Mouse (Mus musculus): ENCODE data around the gene Sec16a.

Sec16a gene

GRCm38 (mm10) chr2:26441261-26441660 lies 3.8 kb downstream of the Sec16a start:
- no peak for DNase-seq (ENCODE audit: low read depth)

DNA sequence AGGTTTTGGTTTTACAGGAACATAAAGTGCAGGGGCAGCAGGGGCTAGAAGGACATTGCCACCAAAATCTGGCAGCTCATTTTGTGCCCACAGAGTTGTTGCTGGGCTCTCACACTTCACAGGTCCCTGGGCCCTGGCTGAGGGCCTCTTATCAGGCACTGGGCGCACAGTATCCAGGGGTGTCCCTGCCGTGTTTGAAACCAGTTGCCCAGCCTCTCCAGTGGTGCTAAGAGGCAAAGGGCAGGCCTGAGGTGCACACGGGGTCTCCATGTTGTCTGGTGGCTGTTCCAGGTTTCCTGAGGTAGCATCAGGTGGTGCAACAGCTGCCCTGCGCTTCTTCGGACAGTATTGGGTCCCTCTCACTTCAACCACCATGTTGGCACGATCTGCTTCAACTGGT lies 5.3 kb downstream of the Sec16a start:
- DNase-seq (ENCODE audit: low read depth), result no peak

GRCm38 (mm10) chr2:26438373-26438772 lies 6.6 kb downstream of the Sec16a start:
- DNase-seq (ENCODE audit: low read depth), result no peak

DNA sequence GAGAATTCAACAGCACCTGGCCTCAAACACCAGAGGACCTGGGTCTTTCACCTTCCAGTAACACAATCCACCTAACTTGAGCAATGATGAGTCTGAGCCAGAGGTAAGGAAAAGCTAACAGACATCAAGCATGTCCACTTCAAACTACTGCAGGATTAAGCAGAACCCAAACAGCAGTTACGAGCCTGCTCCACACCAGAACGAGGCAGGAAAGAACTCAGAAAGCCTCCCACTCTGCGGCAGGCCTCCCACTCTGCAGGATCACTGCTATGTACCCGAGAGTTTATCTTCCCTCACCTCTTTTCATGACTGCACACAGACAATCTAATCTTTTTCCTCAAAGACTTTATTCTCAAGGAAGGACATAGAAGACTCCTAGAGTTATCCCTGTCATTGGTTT lies 7.8 kb downstream of the Sec16a start:
- DNase-seq (ENCODE audit: low read depth), result no peak

DNA sequence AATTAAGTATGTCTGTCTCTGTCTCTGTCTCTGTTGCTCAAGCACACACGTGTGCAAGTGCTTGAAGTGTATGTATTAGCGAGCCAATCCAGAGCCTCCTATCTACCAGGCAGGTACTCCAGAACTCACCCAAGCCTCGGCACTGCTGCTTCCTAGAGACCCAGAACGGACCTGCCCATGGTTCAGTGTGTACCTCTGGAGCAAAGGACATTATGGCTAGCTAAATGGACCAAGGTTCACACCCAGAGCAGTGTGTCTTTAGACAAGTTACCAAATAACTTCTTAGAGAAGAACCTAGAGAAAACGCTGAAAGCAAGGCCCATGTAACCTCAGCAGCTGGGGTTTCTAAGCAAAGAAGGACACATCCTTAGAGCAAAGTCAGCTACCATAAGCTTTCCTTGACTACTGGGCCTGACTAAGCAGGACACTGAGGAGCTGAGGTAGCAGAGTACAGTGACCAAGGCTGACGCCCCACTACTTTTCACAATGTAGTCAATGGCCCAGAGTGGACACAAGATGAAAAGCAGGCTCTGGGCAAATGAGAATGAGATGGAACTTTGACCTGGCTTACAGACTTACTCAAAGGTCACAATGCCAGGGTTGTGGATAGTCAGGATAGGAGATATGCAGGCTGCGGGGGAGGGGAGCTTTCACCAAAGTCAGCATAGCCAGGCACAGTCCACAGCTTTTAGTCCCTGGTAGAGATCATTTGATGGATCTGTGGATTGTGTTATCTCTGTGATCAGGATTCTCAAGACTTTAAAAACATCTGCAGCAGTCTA lies 10.0 kb downstream of the Sec16a start:
- no peak for DNase-seq (ENCODE audit: low read depth)

- DNase-seq (ENCODE audit: low read depth), result no peak
These were observed 15.2 kb downstream of the Sec16a start for GRCm38 (mm10) chr2:26429851-26430250.

- DNase-seq (ENCODE audit: low read depth), result no peak
These were observed 20.5 kb downstream of the Sec16a start for GRCm38 (mm10) chr2:26424541-26424940.

DNA sequence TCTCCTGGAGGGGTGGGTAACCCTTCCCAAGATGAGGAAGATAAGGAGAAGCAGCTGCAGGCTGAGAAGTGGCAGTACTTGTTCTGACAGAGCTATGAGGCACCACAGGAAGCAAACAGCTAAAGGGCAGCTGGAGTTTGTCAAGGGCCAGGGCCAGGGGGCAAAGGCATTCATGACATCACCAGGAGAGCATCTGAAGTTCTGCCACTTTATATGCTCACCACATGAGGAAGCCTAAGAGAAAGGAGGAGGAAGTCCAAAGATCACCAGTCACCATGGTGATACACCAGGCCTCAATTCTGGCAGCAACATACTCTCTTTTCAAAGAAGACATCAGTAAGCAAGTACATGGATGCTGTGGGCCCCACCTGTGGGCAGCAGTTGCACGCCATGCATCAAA lies 21.9 kb downstream of the Sec16a start:
- no peak for DNase-seq (ENCODE audit: low read depth)

GRCm38 (mm10) chr2:26421969-26422368 lies 23.0 kb downstream of the Sec16a start:
- no peak for DNase-seq (ENCODE audit: low read depth)

DNA sequence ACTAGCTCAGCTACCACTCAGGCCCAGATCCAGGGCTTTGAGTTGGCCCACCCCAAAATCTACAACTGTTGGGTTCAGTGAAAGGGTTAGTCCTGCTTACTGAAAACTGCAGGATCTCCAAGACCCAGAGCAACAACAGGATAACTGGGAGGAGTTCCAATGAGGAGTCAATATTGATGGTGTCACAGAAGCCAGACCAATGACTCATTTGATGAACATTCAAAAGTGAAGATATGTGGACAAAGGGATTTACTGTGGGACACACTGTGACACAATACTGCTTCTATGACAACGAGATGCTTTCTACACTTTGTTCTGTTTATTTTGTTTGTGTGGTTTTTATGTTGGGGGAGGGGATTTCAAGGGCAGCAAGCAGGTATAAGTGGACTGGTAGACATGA lies 26.9 kb downstream of the Sec16a start:
- DNase-seq (ENCODE audit: low read depth), result peak; percentile 67

DNA sequence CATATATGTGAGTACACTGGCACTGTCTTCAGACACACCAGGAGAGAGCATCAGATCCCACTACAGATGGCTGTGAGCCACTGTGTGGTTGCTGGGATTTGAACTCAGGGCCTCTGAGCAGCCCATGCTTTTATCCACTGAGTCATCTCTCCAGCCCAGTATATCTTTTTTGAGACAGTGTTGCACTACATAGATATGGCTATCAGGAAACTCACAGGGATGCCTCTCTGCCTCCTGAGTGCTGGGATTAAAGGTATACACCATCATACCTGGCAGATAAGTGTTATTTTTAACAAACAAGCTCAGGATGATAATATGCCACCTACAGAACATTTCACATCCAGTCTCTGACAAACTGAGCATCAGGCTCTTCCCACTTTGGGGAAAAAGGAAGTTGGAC lies 27.9 kb downstream of the Sec16a start:
- DNase-seq (ENCODE audit: low read depth), result no peak

GRCm38 (mm10) chr2:26410931-26411411 lies 34.0 kb downstream of the Sec16a start:
- DNase-seq (ENCODE audit: low read depth), result peak; percentile 79

GRCm38 (mm10) chr2:26410091-26410490 lies 34.9 kb downstream of the Sec16a start:
- DNase-seq (ENCODE audit: low read depth), result no peak

DNA sequence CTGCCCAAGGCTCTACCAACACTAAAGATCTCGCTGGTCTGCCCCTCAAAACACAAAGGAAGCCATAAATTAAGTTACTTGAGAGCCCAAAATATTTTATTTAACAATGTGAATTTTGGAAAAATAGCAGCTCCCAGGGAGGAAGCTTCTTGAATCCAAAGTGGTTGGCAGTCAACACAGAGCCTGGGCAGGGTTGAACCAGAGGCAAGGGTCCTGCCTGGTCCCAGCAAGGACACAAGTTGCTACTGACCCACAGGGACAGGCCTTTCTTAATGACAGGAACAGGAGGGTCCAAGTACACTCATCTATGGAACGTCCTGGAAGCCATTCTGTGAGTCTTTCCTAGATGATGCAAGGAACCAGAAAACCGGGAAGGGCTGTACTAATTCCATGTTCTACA lies 35.7 kb downstream of the Sec16a start:
- no peak for DNase-seq (ENCODE audit: low read depth)

DNA sequence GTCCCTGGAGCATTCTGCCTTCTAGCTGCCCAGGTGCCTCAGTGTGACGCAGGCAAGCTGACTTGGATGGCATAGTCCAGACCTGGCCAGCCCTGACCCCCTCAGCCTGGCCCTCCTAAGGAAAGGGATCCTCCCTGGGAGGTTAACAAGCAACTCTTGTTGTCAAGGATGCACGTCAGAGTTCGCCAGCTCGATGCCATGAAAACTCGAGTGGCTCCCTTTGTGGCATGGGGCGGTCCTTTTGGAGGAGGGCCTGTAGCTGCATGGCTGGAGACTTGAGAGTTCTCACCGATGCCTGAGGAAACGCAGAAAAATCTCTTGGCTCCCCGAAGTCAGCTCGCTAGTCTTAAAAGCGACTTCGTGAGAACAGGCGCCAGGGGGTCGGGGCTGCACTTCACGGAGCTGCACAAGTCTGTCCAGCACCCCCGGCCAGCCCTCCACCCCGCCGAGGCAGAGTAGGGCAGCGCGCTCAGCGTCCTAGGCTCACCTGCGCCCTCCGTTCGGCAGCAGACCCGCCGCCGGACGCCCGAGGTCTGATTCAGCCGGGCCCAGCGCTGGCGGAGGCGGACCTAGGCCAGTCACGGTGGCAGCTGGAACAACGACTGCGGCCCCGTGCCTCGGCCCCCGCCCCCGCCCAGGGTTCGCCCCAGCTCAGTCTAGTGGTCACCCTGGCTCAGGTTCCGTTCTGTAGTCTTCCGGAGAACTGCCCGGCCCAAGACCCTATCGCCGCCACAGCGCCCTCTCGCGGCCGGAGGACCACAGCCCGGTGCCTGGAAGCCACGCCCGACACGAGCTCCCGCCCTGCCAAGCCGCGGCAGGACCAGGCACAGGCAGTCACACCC lies 36.3 kb downstream of the Sec16a start, which contains the start of gene Inpp5e:
Inpp5e (minus strand) TSS at position 689 of the 842 bp plus-strand sequence.
- peak; percentile 97 for DNase-seq (ENCODE audit: low read depth)

- no peak for DNase-seq (ENCODE audit: low read depth)
These were observed 41.7 kb downstream of the Sec16a start for GRCm38 (mm10) chr2:26403306-26403705.

DNA sequence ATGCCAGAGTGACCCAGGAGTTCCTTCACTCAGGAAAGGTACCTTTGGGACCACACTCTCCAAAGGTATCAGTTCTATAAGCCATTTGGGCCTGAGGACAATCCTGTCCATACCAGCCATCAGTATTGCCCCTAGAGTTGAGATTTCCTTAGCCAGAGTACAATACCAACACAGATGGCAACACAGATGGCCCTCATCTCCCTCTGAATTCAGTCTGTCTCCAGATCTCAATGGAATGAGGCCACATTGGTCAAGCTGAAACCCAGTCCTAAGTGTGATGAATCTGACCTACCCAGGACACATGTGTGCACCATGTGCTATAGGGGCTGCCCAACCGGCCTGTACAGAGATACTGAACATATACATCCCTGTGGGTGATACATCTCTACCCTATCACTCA lies 42.8 kb downstream of the Sec16a start:
- DNase-seq (ENCODE audit: low read depth), result no peak

- DNase-seq (ENCODE audit: low read depth), result no peak
These were observed 44.0 kb downstream of the Sec16a start for GRCm38 (mm10) chr2:26401023-26401422.

DNA sequence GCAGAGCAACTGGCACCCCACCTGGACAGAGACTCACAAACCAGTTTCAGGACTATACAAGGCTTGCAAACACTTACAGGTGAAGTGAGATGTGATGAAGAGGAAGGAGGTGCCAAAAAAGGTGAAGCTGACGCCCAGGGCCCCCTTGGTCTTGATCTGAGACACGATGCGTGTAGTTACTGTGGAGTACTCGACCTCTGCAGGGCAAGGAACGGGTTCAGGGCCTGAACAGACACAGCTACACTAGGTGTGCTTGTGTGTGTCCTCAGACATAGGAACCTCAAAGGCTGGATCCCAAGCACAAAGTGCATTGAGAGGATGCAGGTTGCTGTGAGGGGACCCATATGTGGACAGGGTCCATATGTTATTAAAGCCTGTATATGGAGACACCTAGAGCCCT lies 44.7 kb downstream of the Sec16a start:
- DNase-seq (ENCODE audit: low read depth), result no peak

DNA sequence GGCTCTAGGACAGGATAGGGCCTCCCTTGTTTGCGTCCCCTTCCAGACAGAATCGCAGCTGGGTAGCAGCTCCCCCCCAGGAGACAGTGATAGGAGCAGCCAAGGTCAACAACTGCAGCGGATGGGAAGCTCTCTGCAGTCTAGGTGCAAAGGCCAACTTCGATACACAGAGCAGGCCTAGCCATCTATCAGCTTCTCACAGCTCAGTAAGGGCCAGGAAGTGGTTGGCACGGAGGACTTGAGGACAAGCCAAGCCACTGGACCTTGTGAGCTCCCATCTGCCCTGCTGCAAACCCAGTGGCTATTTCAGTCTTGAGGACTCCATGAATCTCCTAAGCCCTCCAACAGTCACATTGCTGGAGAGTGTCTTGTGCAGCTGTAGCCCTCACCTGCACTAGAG lies 45.4 kb downstream of the Sec16a start:
- DNase-seq (ENCODE audit: low read depth), result no peak

GRCm38 (mm10) chr2:26398978-26399377 lies 46.0 kb downstream of the Sec16a start:
- no peak for DNase-seq (ENCODE audit: low read depth)

DNA sequence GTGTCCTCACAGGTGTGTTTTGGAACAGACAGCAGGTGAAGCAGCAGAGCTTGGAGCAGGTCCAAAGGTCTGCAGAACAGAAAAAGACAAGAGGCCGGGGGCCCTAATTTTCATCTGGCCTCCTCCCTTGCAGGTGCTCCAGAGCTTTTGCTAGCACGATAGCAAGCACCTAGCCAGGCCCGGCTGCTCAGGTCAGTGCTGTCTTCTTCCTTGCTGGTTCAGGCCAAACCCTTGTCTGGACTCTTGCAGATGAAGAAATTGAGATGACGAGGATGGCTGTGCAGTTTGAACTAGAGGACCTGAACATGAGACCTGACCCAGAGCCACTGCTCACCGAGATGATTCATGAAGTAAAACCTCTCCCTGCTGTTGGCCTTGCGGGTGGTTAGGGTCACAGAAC lies 53.4 kb downstream of the Sec16a start:
- no peak for DNase-seq (ENCODE audit: low read depth)

- no peak for DNase-seq (ENCODE audit: low read depth)
These were observed 54.1 kb downstream of the Sec16a start for GRCm38 (mm10) chr2:26390954-26391353.

Measured in NIH3T3 (cell line).